Mouse (Mus musculus) lung, postnatal 0 days (tissue): ENCODE measurements around the gene Glb1l. TPM values are rescaled to one million over a fixed set of nuclear protein-coding genes. Genes with fewer than 3 reads are reported as not detected.

ENCODE experiments used
- ATAC-seq: fragments of 200-750 bp; cut with Nextera tagmentation; 2 replicates; pipeline ENCODE4 v1.8.0; 2017; ENCODE audit warnings: moderate library complexity
- DNase-seq: peaks from one replicate; pipeline ENCODE4 v3.0.0-alpha.2; 2016; ENCODE audit warnings: low spot score
- H3K27ac ChIP-seq: fragments of 300-500 bp; sonication (generic); 2 replicates; pipeline ENCODE4 v1.5.1; 2014; ENCODE audit warnings: antibody characterized with exemption, mild to moderate bottlenecking, low read length, mixed read lengths
- H3K27me3 ChIP-seq: fragments of 300-500 bp; sonication (generic); replicated peaks from 2 replicates; pipeline ENCODE4 v1.6.1; 2014; ENCODE audit warnings: low read length, mixed read lengths; ENCODE audit not compliant: insufficient read depth
- H3K36me3 ChIP-seq: fragments of 300-500 bp; sonication (generic); 2 replicates; pipeline ENCODE4 v1.6.1; 2014; ENCODE audit warnings: low read length, mixed read lengths; ENCODE audit not compliant: insufficient read depth
- H3K4me1 ChIP-seq: fragments of 300-500 bp; sonication (generic); 2 replicates; pipeline ENCODE4 v1.6.1; 2014; ENCODE audit warnings: antibody characterized with exemption, low read depth, low read length, mixed read lengths; ENCODE audit not compliant: insufficient read depth
- H3K4me2 ChIP-seq: fragments of 300-500 bp; sonication (generic); replicated peaks from 2 replicates; pipeline ENCODE4 v1.6.1; 2014; ENCODE audit warnings: low read depth, mild to moderate bottlenecking, low read length, moderate library complexity, mixed read lengths
- H3K4me3 ChIP-seq: fragments of 300-500 bp; sonication (generic); 2 replicates; pipeline ENCODE4 v1.5.1; 2014; ENCODE audit warnings: low read depth, low read length
- H3K9ac ChIP-seq: fragments of 300-500 bp; sonication (generic); replicated peaks from 2 replicates; pipeline ENCODE4 v1.6.1; 2014; ENCODE audit warnings: low read depth, mild to moderate bottlenecking
- H3K9me3 ChIP-seq: fragments of 300-500 bp; sonication (generic); 2 replicates; pipeline ENCODE4 v1.6.1; 2016; ENCODE audit warnings: low read length, mixed read lengths
- CTCF ChIP-seq: IDR thresholded peaks from 2 replicates; pipeline ENCODE4 v1.5.1; 2016; ENCODE audit warnings: antibody characterized with exemption, mild to moderate bottlenecking
- EP300 ChIP-seq: IDR thresholded peaks from 2 replicates; pipeline ENCODE4 v1.6.1; 2016; ENCODE audit warnings: antibody characterized with exemption, mild to moderate bottlenecking, control low read depth
- WGBS: fragments of 180-500 bp; shearing (Covaris S2); extraction: QIAGEN DNeasy Blood & Tissue Kit; methylation state at CpG from one replicate; pipeline ENCODE4 v1.1.7; 2014; 5-methylcytosine and 5-hydroxymethylcytosine counted together
- polyA plus RNA-seq: library from polyadenylated mRNA; unstranded; fragments of >200 nt; fragmentation: Nextera tagmentation; extraction: Ambion mirVana; gene quantifications from 2 replicates; pipeline ENCODE4 v1.2.1, GENCODE M21; 2015

The Glb1l gene
- polyA plus RNA-seq, 1 experiment from 2014 or later = 8.6 TPM

DNA sequence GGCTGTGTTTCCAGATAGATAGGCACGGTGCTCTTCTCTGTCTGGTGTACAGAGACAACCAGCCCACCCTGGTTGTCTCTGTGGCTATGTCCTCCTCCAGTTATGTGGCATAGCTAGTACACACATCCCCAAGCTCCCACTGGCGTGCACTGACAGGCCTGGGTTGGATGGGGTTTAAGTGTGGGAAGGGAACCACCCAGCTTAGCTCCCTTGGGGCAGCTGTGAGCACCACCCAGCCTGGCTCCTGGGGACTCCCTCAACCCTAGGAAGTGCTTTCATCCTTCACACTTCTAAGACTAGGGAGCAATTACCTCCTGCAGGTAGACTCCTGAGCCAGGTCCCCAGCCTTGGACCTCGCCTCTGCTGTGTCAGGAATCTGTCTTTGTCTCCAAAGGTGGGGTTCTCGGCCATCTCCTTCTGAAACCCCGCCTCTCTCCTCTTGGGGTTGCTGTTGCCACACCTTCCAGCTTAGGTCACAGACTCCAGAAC, 21.1 kb upstream of the Glb1l start, which contains the start of gene A630095N17Rik:
Gene A630095N17Rik, minus strand, starts transcription at position 439 of the 489 bp plus-strand sequence.
- Histone ChIP-seq H3K36me3 (no peaks in the 10 kb centered on the region), H3K4me1 (no peaks in the 10 kb centered on the region), H3K27me3 (no peaks in the 10 kb centered on the region), H3K4me2 (no peak within 1 kb of the TSS), H3K4me3 (no peak within 1 kb of the TSS), H3K9ac (no peak within 1 kb of the TSS), H3K9me3 (no peaks in the 10 kb centered on the region), H3K27ac (no peak within 1 kb of the TSS)
- ATAC-seq (no peak), DNase-seq (no peak)
- WGBS = 68% methylated on average over 5 of the region's 5 CpGs
- TF ChIP-seq EP300 (no peak), CTCF (no peak)

- WGBS = 57% methylated on average over 4 of the region's 4 CpGs
- DNase-seq (no peak), ATAC-seq (no peak)
- Histone ChIP-seq H3K4me1 (no peaks in the 10 kb centered on the region), H3K36me3 (no peaks in the 10 kb centered on the region), H3K9ac (no peak overlapping the region), H3K4me3 (no peak overlapping the region), H3K27ac (no peak overlapping the region), H3K4me2 (no peak overlapping the region), H3K27me3 (no peaks in the 10 kb centered on the region), H3K9me3 (no peaks in the 10 kb centered on the region)
- TF ChIP-seq CTCF (no peak), EP300 (no peak)
These were observed 20.6 kb upstream of the Glb1l start for GRCm38 (mm10) chr1:75231224-75231623.

DNA sequence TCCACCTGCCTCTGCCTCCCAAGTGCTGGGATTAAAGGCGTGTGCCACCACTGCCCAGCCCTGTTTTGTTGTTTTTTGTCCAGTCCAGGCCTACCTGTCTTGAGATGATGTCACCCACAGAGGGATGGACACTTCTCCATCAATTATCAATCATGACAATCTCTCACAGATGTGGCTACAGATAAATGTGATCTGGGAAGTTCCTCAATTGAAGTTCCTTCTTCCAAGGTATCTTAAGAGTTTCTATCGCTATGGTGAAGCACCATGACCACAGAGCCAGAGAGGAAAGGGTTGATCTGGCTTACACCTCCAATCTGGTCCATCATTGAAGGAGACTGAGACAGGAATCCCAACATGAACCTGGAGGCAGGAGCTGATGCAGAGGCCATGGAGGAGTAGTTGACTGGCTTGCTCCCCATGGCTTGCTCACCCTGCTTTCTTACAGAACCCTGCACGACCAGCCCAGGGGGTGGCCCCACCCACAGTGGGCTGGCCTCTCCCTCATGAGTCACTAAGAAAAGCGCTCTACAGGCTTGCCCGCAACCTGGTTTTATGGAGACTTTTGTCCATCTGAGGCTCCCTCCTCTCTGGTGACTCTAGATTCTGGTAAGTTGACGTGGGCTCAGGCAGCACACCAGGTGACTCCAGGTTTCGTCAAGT, 19.9 kb upstream of the Glb1l start:
- DNase-seq (no peak), ATAC-seq (no peak)
- H3K36me3 ChIP-seq = no peaks in the 10 kb centered on the region
- no peak overlapping the region for H3K4me3 ChIP-seq
- no peaks in the 10 kb centered on the region for H3K27me3 ChIP-seq
- TF ChIP-seq CTCF = no peak
- no peak for TF ChIP-seq EP300
- no peaks in the 10 kb centered on the region for H3K4me1 ChIP-seq
- H3K4me2 ChIP-seq = no peak overlapping the region
- no peaks in the 10 kb centered on the region for H3K9me3 ChIP-seq
- H3K9ac ChIP-seq = no peak overlapping the region
- WGBS = 58% methylated on average over 7 of the region's 7 CpGs
- H3K27ac ChIP-seq = no peak overlapping the region

DNA sequence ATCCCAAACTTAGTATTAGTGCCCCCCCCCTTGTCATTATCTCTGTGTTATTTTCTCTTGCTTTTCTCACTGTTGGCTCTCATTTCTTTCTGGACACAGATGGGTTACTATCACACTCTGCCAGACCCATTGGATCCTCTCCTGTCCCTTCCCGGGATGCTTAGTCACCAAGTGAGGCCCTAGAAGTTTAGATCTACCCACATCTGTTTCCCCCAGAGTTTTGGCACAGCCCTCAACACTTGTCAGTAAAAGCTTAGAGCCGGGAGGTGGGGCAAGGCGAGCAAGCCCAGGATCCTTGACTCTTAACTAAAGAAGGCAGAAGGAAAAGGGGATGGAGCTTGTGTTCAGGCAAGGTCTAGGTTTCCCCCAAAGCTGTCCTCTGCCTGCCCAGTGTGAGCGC, 18.5 kb upstream of the Glb1l start:
- no peaks in the 10 kb centered on the region for H3K36me3 ChIP-seq
- H3K4me1 ChIP-seq = no peaks in the 10 kb centered on the region
- DNase-seq (no peak), ATAC-seq (no peak)
- no peak overlapping the region for H3K4me3 ChIP-seq
- 60% methylated on average over 4 of the region's 4 CpGs for WGBS
- H3K4me2 ChIP-seq = no peak overlapping the region
- no peak overlapping the region for H3K27ac ChIP-seq
- no peaks in the 10 kb centered on the region for H3K27me3 ChIP-seq
- H3K9ac ChIP-seq = no peak overlapping the region
- H3K9me3 ChIP-seq = no peaks in the 10 kb centered on the region
- no peak for TF ChIP-seq CTCF
- no peak for TF ChIP-seq EP300

- TF ChIP-seq CTCF (no peak), EP300 (no peak)
- Histone ChIP-seq H3K9me3 (no peaks in the 10 kb centered on the region), H3K27me3 (no peaks in the 10 kb centered on the region), H3K36me3 (no peaks in the 10 kb centered on the region), H3K4me1 (no peaks in the 10 kb centered on the region), H3K4me3 (no peak overlapping the region), H3K9ac (no peak overlapping the region), H3K27ac (no peak overlapping the region), H3K4me2 (no peak overlapping the region)
- ATAC-seq (no peak), DNase-seq (no peak)
- WGBS = 83% methylated on average over 1 of the region's 1 CpGs
These were observed 17.0 kb upstream of the Glb1l start for GRCm38 (mm10) chr1:75227653-75228052.

DNA sequence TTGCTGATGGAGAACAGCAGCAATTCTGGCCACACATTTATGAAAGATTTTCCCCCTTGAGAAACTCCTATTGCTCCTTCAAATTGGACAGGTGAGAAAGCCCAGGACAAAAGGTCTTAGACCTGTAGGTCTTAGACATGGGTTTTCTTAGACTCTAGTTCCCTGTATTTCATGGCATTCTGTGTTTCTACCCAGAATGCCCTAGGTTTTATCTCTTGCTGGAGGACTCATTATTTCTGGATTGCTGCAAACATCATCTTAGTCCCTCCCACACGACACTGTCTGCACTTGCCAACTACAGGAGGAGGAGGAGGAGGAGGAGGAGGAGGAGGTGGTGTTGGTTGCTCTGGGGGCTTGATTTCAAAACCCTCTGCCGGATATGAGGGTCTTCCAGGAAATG, 15.5 kb upstream of the Glb1l start:
- no peak overlapping the region for H3K27ac ChIP-seq
- no peaks in the 10 kb centered on the region; the same call in 1 of the 2 replicates for H3K27me3 ChIP-seq
- no peaks in the 10 kb centered on the region for H3K4me1 ChIP-seq
- H3K9ac ChIP-seq = no peak overlapping the region
- no peaks in the 10 kb centered on the region for H3K36me3 ChIP-seq
- H3K9me3 ChIP-seq = no peaks in the 10 kb centered on the region
- TF ChIP-seq CTCF (no peak), EP300 (no peak)
- H3K4me3 ChIP-seq = no peak overlapping the region
- no peak overlapping the region for H3K4me2 ChIP-seq
- no peak for DNase-seq
- 73% methylated on average over 2 of the region's 2 CpGs for WGBS
- no peak for ATAC-seq
